Mouse (Mus musculus) forebrain, embryonic 10.5 days (tissue): ENCODE measurements around the gene Foxo3. TPM values are rescaled to one million over a fixed set of nuclear protein-coding genes. Genes with fewer than 3 reads are reported as not detected.
A peak's percentile ranks its signal among the peaks of the same experiment; 100 is the strongest.

Experiments used
- DNase-seq: peaks from one replicate; pipeline ENCODE4 v3.0.0-alpha.2; 2017; ENCODE audit warnings: low spot score; ENCODE audit errors: extremely low spot score
- H3K27ac ChIP-seq: fragments of 300-500 bp; sonication (generic); 2 replicates; pipeline ENCODE4 v1.5.1; 2016; ENCODE audit warnings: mild to moderate bottlenecking
- H3K27me3 ChIP-seq: fragments of 300-500 bp; sonication (generic); 2 replicates; pipeline ENCODE4 v1.6.1; 2016; ENCODE audit warnings: mild to moderate bottlenecking; ENCODE audit not compliant: poor library complexity, severe bottlenecking
- H3K36me3 ChIP-seq: fragments of 300-500 bp; sonication (generic); replicated peaks from 2 replicates; pipeline ENCODE4 v1.6.1; 2016; ENCODE audit warnings: mild to moderate bottlenecking, moderate library complexity
- H3K4me1 ChIP-seq: fragments of 300-500 bp; sonication (generic); 2 replicates; pipeline ENCODE4 v1.6.1; 2016
- H3K4me3 ChIP-seq: fragments of 300-500 bp; sonication (generic); 2 replicates; pipeline ENCODE4 v1.5.1; 2016; ENCODE audit warnings: mild to moderate bottlenecking, moderate library complexity
- H3K9me3 ChIP-seq: fragments of 300-500 bp; sonication (generic); 2 replicates; pipeline ENCODE4 v1.6.1; 2016; ENCODE audit warnings: mild to moderate bottlenecking, moderate library complexity
- WGBS: fragments of 180-500 bp; shearing (Covaris S2); methylation state at CpG from one replicate; pipeline ENCODE4 v1.1.7; 2016; 5-methylcytosine and 5-hydroxymethylcytosine counted together
- polyA plus RNA-seq: library from polyadenylated mRNA; unstranded; fragments of >200 nt; fragmentation: Nextera tagmentation; extraction: Ambion mirVana; gene quantifications from 2 replicates; pipeline ENCODE4 v1.2.1, GENCODE M21; 2016

Foxo3 gene
- polyA plus RNA-seq, 1 experiment from 2014 or later, result 2.3 TPM

DNA sequence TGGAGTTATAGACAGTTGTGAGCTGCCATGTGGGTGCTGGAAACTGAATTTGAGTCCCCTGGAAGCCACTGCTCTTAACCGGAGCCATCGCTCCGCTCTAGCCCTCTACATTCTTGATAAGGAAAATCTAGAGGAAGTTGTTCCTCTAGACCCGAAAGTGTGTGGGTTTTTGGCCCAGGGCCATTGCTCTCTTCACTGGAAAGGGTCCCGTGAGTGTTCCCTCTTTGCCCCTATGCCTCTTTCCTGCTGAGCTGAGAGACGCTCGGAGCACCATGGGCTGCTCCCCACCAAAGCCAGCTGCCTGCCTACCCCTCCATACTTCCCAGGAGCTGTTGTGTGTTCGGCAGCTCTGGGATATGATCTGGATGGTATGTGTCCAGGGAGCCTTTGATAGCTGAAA, 96.2 kb downstream of the Foxo3 start:
- peaks cover 12% of the 10 kb centered on the region for H3K36me3 ChIP-seq
- WGBS, result 91% methylated on average over 8 of the region's 8 CpGs
- no peaks in the 10 kb centered on the region for H3K9me3 ChIP-seq
- no peak overlapping the region for H3K27ac ChIP-seq
- no peak for DNase-seq
- no peaks in the 10 kb centered on the region for H3K4me1 ChIP-seq
- H3K27me3 ChIP-seq, result no peaks in the 10 kb centered on the region
- H3K4me3 ChIP-seq, result no peak overlapping the region

DNA sequence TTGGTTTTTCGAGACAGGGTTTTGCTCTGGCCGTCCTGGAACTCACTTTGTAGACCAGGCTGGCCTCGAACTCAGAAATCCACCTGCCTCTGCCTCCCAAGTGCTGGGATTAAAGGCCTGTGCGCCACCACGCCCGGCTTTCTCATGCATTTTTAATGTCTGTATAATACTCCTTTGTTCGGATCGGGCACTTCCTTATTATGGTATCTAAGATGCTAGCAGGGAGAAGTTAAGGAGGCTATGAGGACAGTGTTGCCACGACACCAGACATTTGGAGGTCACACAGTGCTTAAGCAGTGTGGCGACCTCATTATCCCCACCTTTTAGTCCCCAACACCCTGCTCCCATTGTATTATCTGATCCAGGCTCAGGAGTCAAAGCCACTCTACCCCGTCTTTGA, 97.8 kb downstream of the Foxo3 start:
- H3K9me3 ChIP-seq, result no peaks in the 10 kb centered on the region
- no peak for DNase-seq
- 92% methylated on average over 11 of the region's 11 CpGs for WGBS
- no peak overlapping the region for H3K4me3 ChIP-seq
- H3K4me1 ChIP-seq, result peaks cover 6% of the 10 kb centered on the region
- peaks cover 3% of the 10 kb centered on the region; the same call in 1 of the 2 replicates for H3K36me3 ChIP-seq
- no peak overlapping the region for H3K27ac ChIP-seq
- H3K27me3 ChIP-seq, result no peaks in the 10 kb centered on the region

DNA sequence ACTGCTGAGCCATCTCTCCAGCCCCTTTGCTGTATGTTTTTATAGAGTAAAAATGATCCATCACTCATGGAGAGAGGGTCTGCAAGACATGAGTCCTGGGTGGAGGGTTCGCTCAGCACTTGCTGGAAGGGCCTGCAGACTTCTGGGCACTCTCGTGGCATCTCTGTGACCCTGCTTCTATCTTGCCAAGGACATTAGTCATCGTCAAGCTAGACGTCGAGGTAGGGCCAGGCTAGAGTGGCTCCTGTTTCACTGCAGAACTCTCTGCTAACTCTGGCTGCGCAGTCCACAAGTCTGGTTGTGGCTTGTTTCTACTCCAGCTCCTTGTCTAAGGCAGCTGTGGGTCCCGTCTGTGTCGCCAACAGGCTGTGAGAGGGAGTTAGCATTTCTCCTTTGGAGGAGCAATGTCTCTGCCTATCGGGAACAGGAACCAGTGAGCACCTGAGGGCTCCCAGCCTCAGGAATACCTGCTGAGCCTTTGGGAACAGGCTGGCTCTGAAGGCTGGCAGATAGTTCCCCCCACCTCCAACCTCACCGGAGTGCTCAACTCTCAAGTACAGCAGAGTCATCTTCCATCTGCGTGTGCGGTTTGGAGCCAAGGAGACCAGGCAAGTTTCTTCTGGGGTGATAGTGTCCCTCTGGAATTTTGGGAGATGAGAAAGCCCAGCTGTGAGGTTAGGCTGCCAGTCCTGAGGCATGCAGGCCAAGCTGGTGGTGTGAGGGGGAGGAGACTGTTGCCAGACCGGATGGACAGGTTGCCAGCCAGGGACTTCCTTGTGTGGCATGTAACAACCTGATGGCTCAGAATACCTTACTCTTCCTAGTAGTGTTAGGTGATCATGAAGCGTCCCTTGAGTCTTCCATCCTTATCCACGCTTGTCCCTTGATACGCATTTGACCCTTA, 98.5 kb downstream of the Foxo3 start:
- Histone ChIP-seq H3K27me3 (no peaks in the 10 kb centered on the region), H3K36me3 (no peaks in the 10 kb centered on the region), H3K4me1 (peaks cover 12% of the 10 kb centered on the region), H3K27ac (no peak overlapping the region), H3K9me3 (no peaks in the 10 kb centered on the region), H3K4me3 (no peak overlapping the region)
- DNase-seq, result no peak
- 93% methylated on average over 16 of the region's 16 CpGs for WGBS

GRCm38 (mm10) chr10:42174283-42174682, 102.3 kb downstream of the Foxo3 start:
- Histone ChIP-seq H3K4me3 (no peak overlapping the region), H3K4me1 (peaks cover 27% of the 10 kb centered on the region), H3K36me3 (no peaks in the 10 kb centered on the region), H3K27me3 (no peaks in the 10 kb centered on the region), H3K27ac (no peak overlapping the region), H3K9me3 (no peaks in the 10 kb centered on the region)
- WGBS, result 87% methylated on average over 5 of the region's 5 CpGs
- DNase-seq, result no peak

- Histone ChIP-seq H3K27ac (peak overlapping the region; percentile 3; the same call in 1 of the 2 replicates), H3K4me3 (no peak overlapping the region), H3K36me3 (no peaks in the 10 kb centered on the region), H3K9me3 (no peaks in the 10 kb centered on the region), H3K27me3 (no peaks in the 10 kb centered on the region), H3K4me1 (peaks cover 27% of the 10 kb centered on the region)
- WGBS, result 44% methylated on average over 1 of the region's 1 CpGs
- no peak for DNase-seq
Measured at GRCm38 (mm10) chr10:42173839-42174238, 102.7 kb downstream of the Foxo3 start.

GRCm38 (mm10) chr10:42170889-42171347, 105.6 kb downstream of the Foxo3 start:
- H3K27me3 ChIP-seq, result no peaks in the 10 kb centered on the region
- no peak overlapping the region for H3K27ac ChIP-seq
- no peak for DNase-seq
- H3K36me3 ChIP-seq, result no peaks in the 10 kb centered on the region
- 16% methylated on average over 5 of the region's 5 CpGs for WGBS
- no peak overlapping the region for H3K4me3 ChIP-seq
- H3K4me1 ChIP-seq, result peaks cover 27% of the 10 kb centered on the region
- no peaks in the 10 kb centered on the region for H3K9me3 ChIP-seq

DNA sequence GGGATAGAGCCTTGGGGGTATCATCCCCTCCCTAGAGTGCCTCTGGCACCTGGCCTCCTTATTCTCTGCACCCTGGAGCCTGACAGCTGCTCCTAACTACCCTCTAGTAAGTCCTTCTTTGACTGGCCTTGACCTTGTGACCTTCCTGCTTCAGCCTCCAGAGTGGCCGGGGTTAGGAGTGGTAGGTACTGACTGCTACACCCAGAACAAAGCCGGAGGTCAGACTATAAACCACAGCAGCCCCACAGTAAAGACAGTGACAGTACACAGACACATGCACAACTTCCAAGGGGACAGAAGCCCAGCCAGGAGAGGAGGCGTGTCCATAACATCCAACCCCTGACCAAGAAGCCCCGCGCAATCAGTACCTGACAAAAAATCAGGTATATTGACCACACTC, 106.4 kb downstream of the Foxo3 start:
- no peak overlapping the region; the same call in 1 of the 2 replicates for H3K27ac ChIP-seq
- H3K36me3 ChIP-seq, result no peaks in the 10 kb centered on the region
- H3K27me3 ChIP-seq, result no peaks in the 10 kb centered on the region
- DNase-seq, result no peak
- no peak overlapping the region for H3K4me3 ChIP-seq
- H3K9me3 ChIP-seq, result no peaks in the 10 kb centered on the region
- WGBS, result 81% methylated on average over 5 of the region's 5 CpGs
- peaks cover 27% of the 10 kb centered on the region for H3K4me1 ChIP-seq

GRCm38 (mm10) chr10:42154727-42155126, 121.8 kb downstream of the Foxo3 start:
- Histone ChIP-seq H3K4me1 (peaks cover 12% of the 10 kb centered on the region), H3K9me3 (peaks cover 19% of the 10 kb centered on the region), H3K27ac (no peak overlapping the region), H3K4me3 (no peak overlapping the region), H3K36me3 (no peaks in the 10 kb centered on the region), H3K27me3 (no peaks in the 10 kb centered on the region)
- 71% methylated on average over 2 of the region's 2 CpGs for WGBS
- no peak for DNase-seq

GRCm38 (mm10) chr10:42152426-42153205, 123.9 kb downstream of the Foxo3 start:
- Histone ChIP-seq H3K4me3 (no peak overlapping the region), H3K36me3 (no peaks in the 10 kb centered on the region), H3K4me1 (peaks cover 12% of the 10 kb centered on the region), H3K27me3 (no peaks in the 10 kb centered on the region), H3K9me3 (peaks cover 10% of the 10 kb centered on the region), H3K27ac (peak overlapping the region; percentile 56)
- DNase-seq, result no peak
- 49% methylated on average over 14 of the region's 14 CpGs for WGBS

DNA sequence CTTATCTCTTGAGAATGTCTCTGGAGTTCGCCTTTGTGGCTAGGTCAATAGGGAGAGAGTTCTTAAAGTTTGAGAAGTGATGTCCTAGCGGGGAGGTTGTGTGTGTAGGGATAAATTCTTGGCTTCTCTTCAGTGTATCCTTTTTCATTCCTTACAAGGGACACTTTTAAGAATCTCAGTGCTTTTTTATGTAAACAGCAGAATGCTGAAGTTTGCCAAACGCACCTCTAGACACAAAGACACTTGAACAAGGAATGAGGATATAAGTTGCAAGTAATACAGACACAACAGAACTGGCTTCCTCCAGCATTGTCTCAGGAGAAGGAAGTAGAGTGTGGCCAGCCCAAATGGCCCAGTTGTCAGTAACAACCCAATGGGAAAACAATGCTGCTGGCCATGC, 126.8 kb downstream of the Foxo3 start:
- Histone ChIP-seq H3K9me3 (no peaks in the 10 kb centered on the region), H3K4me3 (no peak overlapping the region), H3K27me3 (no peaks in the 10 kb centered on the region), H3K27ac (no peak overlapping the region), H3K4me1 (peaks cover 12% of the 10 kb centered on the region), H3K36me3 (no peaks in the 10 kb centered on the region)
- DNase-seq, result no peak
- 89% methylated on average over 3 of the region's 3 CpGs for WGBS

GRCm38 (mm10) chr10:42148326-42148725, 128.2 kb downstream of the Foxo3 start:
- Histone ChIP-seq H3K27ac (no peak overlapping the region), H3K27me3 (no peaks in the 10 kb centered on the region), H3K4me3 (no peak overlapping the region), H3K36me3 (no peaks in the 10 kb centered on the region), H3K4me1 (peaks cover 12% of the 10 kb centered on the region), H3K9me3 (no peaks in the 10 kb centered on the region)
- no peak for DNase-seq
- WGBS, result 87% methylated on average over 3 of the region's 3 CpGs

- Histone ChIP-seq H3K4me3 (no peak overlapping the region), H3K4me1 (no peaks in the 10 kb centered on the region), H3K9me3 (no peaks in the 10 kb centered on the region), H3K27ac (no peak overlapping the region), H3K27me3 (no peaks in the 10 kb centered on the region), H3K36me3 (no peaks in the 10 kb centered on the region)
- WGBS, result 86% methylated on average over 5 of the region's 5 CpGs
- DNase-seq, result no peak
Measured at GRCm38 (mm10) chr10:42145221-42145620, 131.3 kb downstream of the Foxo3 start.

DNA sequence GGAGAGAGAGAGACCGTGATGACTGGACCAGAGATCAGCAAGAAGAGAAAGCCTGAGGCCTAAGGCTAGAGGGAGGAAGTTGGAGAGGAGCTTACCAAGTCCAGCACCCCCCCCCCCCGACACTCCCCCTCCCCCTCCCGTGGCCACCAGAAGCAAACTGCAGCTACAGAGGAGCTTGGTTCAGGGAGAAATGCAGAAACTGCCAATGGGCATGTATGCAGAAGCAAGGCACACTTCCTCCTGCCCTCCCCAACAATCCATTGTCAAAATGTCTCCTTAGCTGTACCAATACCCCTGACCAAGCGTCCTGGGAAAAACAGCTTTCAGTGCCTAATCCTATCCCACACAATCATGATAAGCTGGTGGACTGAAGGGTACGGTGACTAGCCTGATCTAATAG, 131.8 kb downstream of the Foxo3 start:
- Histone ChIP-seq H3K36me3 (no peaks in the 10 kb centered on the region), H3K9me3 (no peaks in the 10 kb centered on the region), H3K27me3 (no peaks in the 10 kb centered on the region), H3K27ac (no peak overlapping the region), H3K4me3 (no peak overlapping the region), H3K4me1 (no peaks in the 10 kb centered on the region)
- 70% methylated on average over 5 of the region's 5 CpGs for WGBS
- DNase-seq, result no peak
